Mouse (Mus musculus): ENCODE data around the gene Gnai2.

DNA sequence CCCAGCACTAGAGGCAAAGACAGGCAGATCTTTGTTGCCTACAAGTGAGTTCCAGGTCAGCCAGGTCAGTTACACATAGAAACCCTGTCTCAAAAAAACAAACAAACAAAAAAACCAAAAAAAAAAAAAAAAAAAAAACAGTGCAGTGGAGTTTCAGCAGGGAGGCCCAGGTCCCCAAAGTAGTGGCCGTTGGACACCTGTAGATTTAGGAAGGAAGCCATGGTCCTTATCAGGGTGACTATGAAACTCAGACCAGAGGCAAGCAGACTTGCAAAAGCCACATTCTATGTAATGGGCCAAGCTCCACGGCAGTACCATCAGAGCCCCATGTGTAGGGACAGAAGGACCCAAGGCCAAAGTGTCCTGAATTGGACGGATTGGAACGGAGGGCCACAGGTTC is 53.6 kb downstream of the Gnai2 start:
- TF ChIP-seq CTCF (IDR thresholded peaks at IDR 0.05; ENCODE audit: low read depth), result no peak
- TF ChIP-seq EP300 (IDR thresholded peaks at IDR 0.05; ENCODE audit: low read depth), result no peak
